Mouse (Mus musculus): ENCODE data around the gene Gm3072.
"Not testable (repeated sequence)": the region's sequence is repeated elsewhere in the genome, so short reads cannot be mapped to it uniquely, and the experiment has no call there.

DNA sequence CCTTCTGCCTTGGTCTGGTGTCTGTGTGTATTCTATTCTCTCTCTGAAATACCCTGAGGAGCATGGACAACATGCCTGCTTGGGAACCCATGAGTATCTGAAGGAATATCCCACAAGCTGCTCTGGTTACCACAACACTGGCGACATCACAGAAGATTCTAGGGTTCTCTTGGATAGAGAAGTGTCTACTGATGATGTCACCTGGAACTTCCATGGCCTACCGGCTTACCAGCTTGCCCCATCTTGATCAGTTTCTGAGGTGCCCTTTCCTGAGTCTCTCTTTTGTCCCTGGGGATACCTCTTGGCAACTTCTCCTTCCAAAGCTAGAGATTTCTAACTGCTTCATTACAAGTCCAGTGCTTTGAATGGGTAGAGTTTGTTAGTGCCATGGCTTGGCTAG is at the start of gene Gm3072:
- not testable (repeated sequence) for TF ChIP-seq POLR2A (IDR thresholded peaks at IDR 0.05; ENCODE audit: control insufficient read depth, extremely low read depth, insufficient read depth, low read length, poor library complexity); CTCF (IDR thresholded peaks at IDR 0.05; ENCODE audit: borderline replicate concordance, control insufficient read depth, extremely low read depth, insufficient read depth, low read length, poor library complexity)
